Mouse (Mus musculus) kidney, postnatal 14 days (tissue): ENCODE results near the gene Klhl7.

Experiments used
- DNase-seq: peaks from one replicate; pipeline ENCODE4 v3.0.0; 2022; ENCODE audit warnings: mixed read lengths

Gene Klhl7

GRCm38 (mm10) chr5:24100106-24100809 is at the start of gene Klhl7:
Gene Klhl7, plus strand, starts transcription at chr5:24100605.
- peak; percentile 91 for DNase-seq

- no peak for DNase-seq
These were observed 48.4 kb upstream of the Klhl7 start for GRCm38 (mm10) chr5:24051755-24052675.

- peak; percentile 47 for DNase-seq
These were observed 46.9 kb upstream of the Klhl7 start for GRCm38 (mm10) chr5:24053245-24054190.

- DNase-seq = no peak
These were observed 46.0 kb upstream of the Klhl7 start for GRCm38 (mm10) chr5:24054382-24054781.

GRCm38 (mm10) chr5:24056865-24057264 is 43.5 kb upstream of the Klhl7 start:
- no peak for DNase-seq

GRCm38 (mm10) chr5:24057592-24057991 is 42.8 kb upstream of the Klhl7 start:
- no peak for DNase-seq

GRCm38 (mm10) chr5:24060949-24061348 is 39.5 kb upstream of the Klhl7 start:
- DNase-seq = no peak

- no peak for DNase-seq
These were observed 37.4 kb upstream of the Klhl7 start for GRCm38 (mm10) chr5:24063034-24063433.

- DNase-seq = no peak
These were observed 36.9 kb upstream of the Klhl7 start for GRCm38 (mm10) chr5:24063545-24063944.

- no peak for DNase-seq
These were observed 31.4 kb upstream of the Klhl7 start for GRCm38 (mm10) chr5:24068955-24069354.

- no peak for DNase-seq
These were observed 28.4 kb upstream of the Klhl7 start for GRCm38 (mm10) chr5:24072031-24072430.

- peak; percentile 86 for DNase-seq
These were observed 23.3 kb upstream of the Klhl7 start for GRCm38 (mm10) chr5:24076986-24077718.

GRCm38 (mm10) chr5:24077739-24078306 is 22.6 kb upstream of the Klhl7 start:
- no peak for DNase-seq

GRCm38 (mm10) chr5:24078420-24079179 is 21.8 kb upstream of the Klhl7 start:
- no peak for DNase-seq

- DNase-seq = no peak
These were observed 19.6 kb upstream of the Klhl7 start for GRCm38 (mm10) chr5:24080826-24081225.

GRCm38 (mm10) chr5:24084835-24085234 is 15.6 kb upstream of the Klhl7 start:
- no peak for DNase-seq

- peak; percentile 27 for DNase-seq
These were observed 14.2 kb upstream of the Klhl7 start for GRCm38 (mm10) chr5:24086241-24086640.

GRCm38 (mm10) chr5:24086865-24087264 is 13.5 kb upstream of the Klhl7 start:
- DNase-seq = no peak

GRCm38 (mm10) chr5:24088451-24088850 is 12.0 kb upstream of the Klhl7 start:
- no peak for DNase-seq

- DNase-seq = no peak
These were observed 7.9 kb upstream of the Klhl7 start for GRCm38 (mm10) chr5:24092496-24092895.

GRCm38 (mm10) chr5:24095393-24095792 is 5.0 kb upstream of the Klhl7 start:
- peak; percentile 19 for DNase-seq
